9 mouse cellular contexts compared by ENCODE assay signal in genomic region chr5:29477474-29478207, GRCm38 (mm10). TPM values are rescaled to one million over a fixed set of nuclear protein-coding genes. Genes with fewer than 3 reads are reported as not detected.
A peak's percentile ranks its signal among the peaks of the same experiment; 100 is the strongest.
DNase-seq lines count a peak whose midpoint lies in the region; ATAC-seq and TF ChIP-seq lines count a peak whose summit lies in the region.
"Had no signal": no experiment of that assay in that cellular context is flagged by ENCODE, and none has a peak within 500 bp of the region (broad histone marks: within the 10 kb centered on the region; RNA-seq: fewer than 3 reads in every experiment).

No protein-coding gene starts in this region.

- intact Hi-C loops in left cerebral cortex, postnatal 14 days (cut with DNase I): no loop called here

- no peak for TF ChIP-seq EP300 in stomach, postnatal 0 days (optimal IDR thresholded peaks at IDR 0.05)

- TF ChIP-seq POLR2A in testis, adult 2 months (IDR thresholded peaks at IDR 0.05; ENCODE audit: control insufficient read depth, low read depth, low read length): no peak

- no peaks in the 10 kb centered on the region for H3K9me3 ChIP-seq in liver, embryonic 12.5 days (replicated peaks)
- no peaks in the 10 kb centered on the region for H3K9me3 ChIP-seq in stomach, postnatal 0 days (ENCODE audit: control insufficient read depth, low read length)

- DNase-seq in adrenal gland, postnatal 14 days: peak; percentile 22
- no peak for DNase-seq in adrenal gland, adult 18-20 months (ENCODE audit: low spot score in 2 of 2)
- no peak for DNase-seq in testis, postnatal 14 days (ENCODE audit: low spot score)
- DNase-seq in stomach, postnatal 0 days (ENCODE audit: low spot score): peak; percentile 43
- DNase-seq in layer of hippocampus, adult 11-12 months (ENCODE audit: low spot score): no peak
- no peak for DNase-seq in left cerebral cortex, postnatal 14 days (ENCODE audit: low spot score in 2 of 2)
- DNase-seq: kidney, adult 11 months had no signal

- peaks cover 4% of the 10 kb centered on the region for H3K27me3 ChIP-seq in testis, adult 2 months (ENCODE audit: control insufficient read depth, insufficient read depth, low read length)
- peaks cover 100% of the 10 kb centered on the region for H3K27me3 ChIP-seq in liver, embryonic 12.5 days (replicated peaks)
- peaks cover 11% of the 10 kb centered on the region; the same call in 1 of the 2 replicates for H3K27me3 ChIP-seq in stomach, postnatal 0 days (ENCODE audit: control insufficient read depth, insufficient read depth, low read length)

- H3K4me2 ChIP-seq in liver, embryonic 12.5 days: peak overlapping the region; percentile 50
- peak overlapping the region; percentile 77 for H3K4me2 ChIP-seq in stomach, postnatal 0 days (replicated peaks; ENCODE audit: low read depth)

- H3K9ac ChIP-seq in liver, embryonic 12.5 days: no peak overlapping the region
- peak overlapping the region; percentile 47 for H3K9ac ChIP-seq in stomach, postnatal 0 days (ENCODE audit: low read length)

- peak overlapping the region; percentile 27 for H3K4me3 ChIP-seq in testis, adult 2 months (ENCODE audit: control insufficient read depth, low read depth, low read length)
- peak overlapping the region; percentile 25 for H3K4me3 ChIP-seq in liver, embryonic 12.5 days
- H3K4me3 ChIP-seq in stomach, postnatal 0 days (ENCODE audit: low read depth, low read length): peak overlapping the region; percentile 48

- TF ChIP-seq CTCF in testis, adult 2 months (IDR thresholded peaks at IDR 0.05; ENCODE audit: control insufficient read depth, insufficient read depth, insufficient replicate concordance, low read depth, low read length): no peak
- no peak for TF ChIP-seq CTCF in stomach, postnatal 0 days (IDR thresholded peaks at IDR 0.05; ENCODE audit: low read depth)

- peaks cover 11% of the 10 kb centered on the region for H3K4me1 ChIP-seq in testis, adult 2 months (ENCODE audit: control insufficient read depth, insufficient read depth, low read length)
- peaks cover 7% of the 10 kb centered on the region; the same call in 1 of the 2 replicates for H3K4me1 ChIP-seq in liver, embryonic 12.5 days
- no peaks in the 10 kb centered on the region for H3K4me1 ChIP-seq in stomach, postnatal 0 days (replicated peaks; ENCODE audit: control insufficient read depth, insufficient read depth)

- ATAC-seq in liver, embryonic 12.5 days: no peak
- ATAC-seq in stomach, postnatal 0 days (ENCODE audit: low FRiP score, low TSS enrichment): peak; percentile 28

- WGBS in liver, embryonic 12.5 days (ENCODE audit: insufficient replicate concordance): 3% methylated on average over 67 of the region's 73 CpGs
- under 1% methylated on average over 51 of the region's 73 CpGs for WGBS in stomach, postnatal 0 days

- H3K36me3 ChIP-seq in testis, adult 2 months (ENCODE audit: control insufficient read depth, insufficient read depth, low read length): no peaks in the 10 kb centered on the region
- H3K36me3 ChIP-seq in liver, embryonic 12.5 days: no peaks in the 10 kb centered on the region
- no peaks in the 10 kb centered on the region for H3K36me3 ChIP-seq in stomach, postnatal 0 days (ENCODE audit: control insufficient read depth, insufficient read depth, low read length)

- no peak overlapping the region for H3K27ac ChIP-seq in testis, adult 2 months (ENCODE audit: control insufficient read depth, insufficient read depth, low read depth, low read length)
- H3K27ac ChIP-seq in liver, embryonic 12.5 days: no peak overlapping the region
- H3K27ac ChIP-seq in stomach, postnatal 0 days (replicated peaks): no peak overlapping the region

RNA-seq across cellular contexts. Expression of gene Mnx1, which starts 0.6 kb away (rescaled TPM):
- total RNA-seq in adrenal gland, postnatal 14 days (2021): not detected in 2 replicates
- not detected for total RNA-seq in adrenal gland, adult 18-20 months (2021)
- 0.47 and 0.57 TPM in 2 replicates for polyA plus RNA-seq in testis, adult 2 months (2012; rRNA removed)
- polyA plus RNA-seq in liver, embryonic 12.5 days (2016; fragmentation: Nextera tagmentation; extraction: Ambion mirVana): not detected in 2 replicates
- 0.64 and 0.67 TPM in 2 replicates for polyA plus RNA-seq in stomach, postnatal 0 days (2015; fragmentation: Nextera tagmentation; extraction: Ambion mirVana)
- total RNA-seq in left cerebral cortex, postnatal 14 days (2021): not detected

RNA-seq across cellular contexts. Expression of gene Nom1, which starts 43.2 kb away (rescaled TPM):
- 27.7 and 32.4 TPM in 2 replicates for total RNA-seq in adrenal gland, postnatal 14 days (2021)
- 10 to 100 TPM; 26.5 to 32.8 TPM for total RNA-seq in adrenal gland, adult 18-20 months (2021)
- 7.7 and 8.5 TPM in 2 replicates for polyA plus RNA-seq in testis, adult 2 months (2012; rRNA removed)
- polyA plus RNA-seq in liver, embryonic 12.5 days (2016; fragmentation: Nextera tagmentation; extraction: Ambion mirVana): 29.9 and 30.0 TPM in 2 replicates
- polyA plus RNA-seq in stomach, postnatal 0 days (2015; fragmentation: Nextera tagmentation; extraction: Ambion mirVana): 16.4 and 16.5 TPM in 2 replicates
- 10 to 100 TPM; 20.3 to 20.9 TPM for total RNA-seq in left cerebral cortex, postnatal 14 days (2021)

Comparison
In these comparisons a context has a peak if more than half of its experiments do, and no peak if none do; other contexts are left out.
1. DNase-seq: peak in adrenal gland, postnatal 14 days (single experiment) and stomach, postnatal 0 days (single experiment); none in adrenal gland, adult 18-20 months (0 of 2), testis, postnatal 14 days (single experiment), layer of hippocampus, adult 11-12 months (single experiment) and left cerebral cortex, postnatal 14 days (0 of 2).
2. Peak in every context shown above with its lines, with median percentiles within 50 percentile points of each other: H3K4me3 ChIP-seq.